Mouse (Mus musculus) kidney, postnatal 4 days (tissue): ENCODE results near the gene Mtor.

Source experiments
- DNase-seq, 2 experiments: peaks; one replicate each; pipeline ENCODE4 v3.0.0; 2021; ENCODE audit warnings: mixed read lengths in 2 of 2

Mtor gene

DNA sequence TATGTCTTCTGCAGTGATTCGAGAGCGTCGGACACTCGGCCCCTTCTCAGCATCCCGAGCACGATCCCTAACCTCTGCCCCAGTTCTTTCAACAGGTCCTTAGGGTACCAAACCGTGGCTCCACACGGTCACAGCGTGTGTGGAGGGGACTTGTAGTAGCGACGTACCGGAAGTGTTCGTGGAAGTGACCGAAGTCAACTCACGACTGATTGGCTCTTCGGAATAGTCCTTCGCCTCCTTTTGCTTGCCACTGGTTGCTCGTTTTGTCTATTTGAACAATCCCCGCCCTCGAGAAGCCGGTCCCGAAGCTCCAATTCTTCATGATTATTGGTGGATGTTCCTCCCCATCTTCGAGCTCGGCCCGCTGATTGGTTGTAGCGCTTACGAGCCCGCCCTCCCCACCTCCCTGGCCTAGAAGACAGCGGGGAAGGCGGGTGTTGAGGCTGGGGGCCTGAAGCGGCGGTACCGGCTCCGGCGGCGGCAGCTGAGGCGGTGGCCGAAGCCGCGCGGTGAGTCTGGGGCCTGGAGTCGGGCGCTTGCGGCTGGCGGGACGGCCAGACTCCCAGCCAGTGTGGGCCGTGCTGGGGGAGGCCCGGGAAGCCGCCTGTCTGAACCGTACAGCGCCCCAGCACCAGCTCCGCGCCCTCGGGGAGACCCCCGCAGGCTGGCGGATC is at the start of gene Mtor:
Gene Mtor (plus strand): TSS at position 433 of the 674 bp plus-strand sequence.
- peak; percentile 94 to 96 for DNase-seq

DNA sequence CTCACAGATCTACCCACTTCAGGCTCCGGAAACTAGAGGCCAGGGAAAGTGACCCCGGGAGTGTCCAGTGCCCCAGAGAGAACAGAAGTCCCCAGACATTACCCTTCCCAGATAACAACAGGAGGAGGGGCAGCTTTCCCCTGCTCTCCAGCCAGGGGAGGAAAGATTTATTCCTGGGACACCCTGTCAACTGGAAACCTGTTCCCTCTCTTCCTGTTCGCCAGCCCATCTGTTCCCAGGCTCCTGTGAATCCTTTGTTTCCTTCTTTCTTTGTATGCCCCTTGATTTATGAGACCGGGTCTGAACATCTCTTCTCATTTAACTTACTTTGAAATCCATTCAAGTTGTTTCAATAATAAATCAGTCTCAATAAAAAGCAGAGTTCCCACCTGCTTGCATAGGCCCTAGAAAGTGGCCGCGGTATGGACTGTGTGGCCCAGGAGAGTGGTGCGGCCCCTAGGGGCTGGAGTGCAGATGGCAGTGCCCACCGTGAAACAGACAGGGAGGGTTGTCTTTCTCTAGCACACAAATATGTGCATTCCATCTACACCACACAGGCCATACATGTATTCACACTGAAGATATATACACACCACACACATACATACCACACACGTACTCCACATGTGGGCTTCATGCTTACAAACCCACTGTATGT is 48.8 kb upstream of the Mtor start:
- no peak for DNase-seq

DNA sequence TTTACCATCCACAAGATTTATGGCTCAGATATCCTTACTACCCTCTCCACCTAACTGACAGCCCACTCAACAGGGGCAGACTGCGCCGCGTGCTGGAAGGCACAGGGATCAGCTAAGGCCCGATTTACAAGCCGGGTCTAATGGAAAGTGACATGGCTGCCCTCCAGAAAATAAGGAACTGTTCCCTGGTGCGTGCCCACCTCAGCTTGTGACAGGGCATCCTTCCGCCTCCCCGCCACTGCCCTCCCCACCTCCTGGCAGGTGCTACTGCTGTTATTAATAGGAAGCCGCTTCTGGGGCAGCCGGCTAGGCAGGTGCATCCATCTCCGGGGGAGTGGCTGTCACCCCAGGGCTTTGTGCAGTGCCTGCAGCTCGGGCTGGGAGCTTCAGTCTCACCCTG is 45.0 kb upstream of the Mtor start:
- DNase-seq = no peak

DNA sequence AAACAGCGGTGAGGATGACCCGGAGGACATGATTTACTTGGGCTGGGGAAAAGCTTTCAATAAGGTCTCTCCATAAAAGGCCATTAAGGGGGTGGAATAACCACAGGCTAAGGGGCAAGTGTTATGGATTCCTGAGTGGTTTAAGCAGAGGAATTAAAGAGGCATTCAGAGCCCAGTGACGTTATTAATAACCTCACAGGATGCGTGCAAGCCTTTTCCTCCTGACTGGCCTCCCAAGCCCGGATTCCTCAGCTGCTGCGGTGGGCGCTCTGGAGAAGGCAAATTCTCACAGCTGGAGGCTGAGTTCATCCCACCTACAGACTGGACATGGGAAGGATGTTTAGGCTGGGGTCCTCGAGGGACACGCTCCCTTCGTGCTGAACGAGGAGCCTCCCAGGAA is 43.7 kb upstream of the Mtor start:
- no peak for DNase-seq

DNA sequence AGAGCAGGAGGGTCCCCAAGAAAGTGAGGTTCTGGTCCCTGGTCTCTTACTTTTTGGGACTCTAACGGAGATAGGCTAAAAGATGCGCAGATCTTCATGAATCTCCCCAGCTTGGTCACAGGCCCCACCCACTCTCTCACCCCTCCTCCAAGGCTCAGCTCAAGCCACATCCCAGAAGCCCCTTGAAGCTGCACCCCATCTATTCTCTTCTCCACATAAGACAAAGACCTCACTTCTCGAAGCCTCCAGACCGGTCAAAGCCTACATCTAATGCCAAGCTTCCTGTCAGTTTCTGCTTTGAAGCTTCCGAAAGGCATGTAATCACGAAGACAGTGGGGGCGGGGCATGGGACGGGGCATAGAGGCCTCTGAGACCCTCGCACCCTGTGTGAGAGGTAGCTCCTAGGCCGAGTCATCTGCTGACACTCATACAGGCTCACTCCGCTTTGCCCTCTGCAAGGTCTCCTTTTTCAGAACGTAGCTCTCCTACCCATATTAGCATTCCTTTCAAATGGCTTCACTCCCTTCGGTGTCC is 43.1 kb upstream of the Mtor start:
- no peak for DNase-seq

DNA sequence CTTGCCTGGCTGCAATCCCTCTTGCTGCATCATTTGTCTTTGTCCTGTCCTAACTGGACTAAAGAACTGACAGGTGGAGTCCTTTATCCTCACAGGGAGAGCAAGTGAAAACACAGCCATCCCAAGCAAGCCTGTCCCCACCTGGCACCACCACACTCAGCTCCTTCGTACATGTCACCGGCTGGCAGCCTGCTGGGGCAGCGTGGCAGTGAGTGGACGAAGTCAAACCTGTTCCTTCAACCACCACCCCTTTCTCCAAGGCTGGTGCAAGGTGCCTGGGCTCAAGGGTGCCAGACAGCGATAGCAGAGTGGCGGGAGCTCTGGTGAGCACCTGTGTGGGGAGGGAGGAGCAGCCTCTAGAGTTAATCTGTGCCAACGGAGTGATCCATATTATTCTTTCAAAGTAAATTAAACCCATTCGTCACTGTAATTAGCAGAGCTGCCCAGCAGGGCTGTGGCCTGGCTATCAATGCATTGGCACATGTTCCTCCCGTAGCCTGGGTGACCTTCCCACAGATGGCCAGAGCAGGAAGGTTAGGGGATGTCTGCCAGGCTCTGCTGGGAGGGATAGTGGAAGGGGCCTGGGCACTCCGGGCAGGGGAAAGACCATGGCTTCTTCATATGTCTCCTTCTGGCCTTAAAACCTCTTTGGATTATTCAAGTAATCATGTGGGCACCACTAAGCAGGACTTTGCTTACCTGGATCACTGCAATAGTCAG is 40.0 kb upstream of the Mtor start:
- no peak for DNase-seq

DNA sequence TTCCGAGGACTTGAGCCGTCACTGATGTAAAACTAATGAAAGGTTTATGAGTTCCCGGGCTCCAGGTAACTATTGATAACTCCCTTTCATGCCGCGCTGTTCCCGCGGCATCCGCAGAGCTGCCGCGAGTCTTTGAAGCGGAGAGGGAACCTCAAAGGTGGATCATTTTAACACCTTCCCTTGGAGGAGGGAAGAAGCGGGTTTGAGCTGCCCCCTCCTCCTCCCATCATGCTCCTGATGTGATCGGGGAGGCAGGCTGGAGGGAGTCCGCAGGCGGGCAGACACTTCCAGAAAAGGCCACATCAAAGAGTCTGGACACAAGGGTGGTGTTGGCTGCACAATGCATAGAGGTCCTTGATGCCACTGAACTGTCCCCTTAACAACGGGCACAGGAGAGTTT is 32.8 kb upstream of the Mtor start:
- DNase-seq = no peak

DNA sequence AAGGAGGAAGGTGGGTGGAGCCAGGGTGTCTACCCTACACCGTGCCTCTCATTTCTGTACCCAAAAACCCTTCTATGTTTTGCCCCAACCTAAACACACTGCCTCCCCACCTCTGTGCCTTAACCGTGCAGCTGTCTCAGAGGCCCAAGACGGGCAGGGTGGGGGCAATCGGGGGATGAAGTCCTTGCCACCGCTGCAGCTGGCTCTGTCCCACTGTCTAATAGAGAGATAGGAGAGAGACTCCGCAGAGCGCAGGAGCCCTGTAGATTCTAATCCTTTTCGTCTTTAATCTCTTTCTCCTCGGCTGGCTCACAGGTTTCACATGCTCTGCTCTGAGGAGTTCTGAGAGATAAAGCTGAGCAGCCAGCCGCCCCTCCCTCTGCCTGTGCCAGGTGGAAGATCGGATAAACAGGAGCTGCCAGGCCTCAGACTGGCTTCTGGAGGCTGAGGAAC is 31.3 kb upstream of the Mtor start:
- DNase-seq = no peak

DNA sequence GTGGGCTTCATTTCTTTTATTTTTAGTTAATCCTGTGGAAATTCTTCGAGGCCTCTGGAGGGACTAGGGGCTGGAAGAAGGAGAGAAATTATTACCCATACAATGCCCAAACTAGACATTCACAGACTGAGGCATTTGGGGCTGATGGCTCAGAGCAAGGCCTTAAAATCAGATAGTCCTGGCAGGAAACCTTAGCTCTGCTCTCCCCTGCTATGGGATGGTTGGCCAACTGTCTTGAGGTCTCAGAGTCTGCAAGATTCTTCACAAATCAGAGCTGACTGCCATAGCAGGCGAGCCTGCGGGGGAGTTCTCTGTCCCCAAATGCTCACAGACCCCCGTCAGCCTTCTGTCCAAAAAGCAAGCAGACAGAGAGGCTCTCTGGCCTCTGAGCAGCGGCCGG is 30.9 kb upstream of the Mtor start:
- no peak for DNase-seq

DNA sequence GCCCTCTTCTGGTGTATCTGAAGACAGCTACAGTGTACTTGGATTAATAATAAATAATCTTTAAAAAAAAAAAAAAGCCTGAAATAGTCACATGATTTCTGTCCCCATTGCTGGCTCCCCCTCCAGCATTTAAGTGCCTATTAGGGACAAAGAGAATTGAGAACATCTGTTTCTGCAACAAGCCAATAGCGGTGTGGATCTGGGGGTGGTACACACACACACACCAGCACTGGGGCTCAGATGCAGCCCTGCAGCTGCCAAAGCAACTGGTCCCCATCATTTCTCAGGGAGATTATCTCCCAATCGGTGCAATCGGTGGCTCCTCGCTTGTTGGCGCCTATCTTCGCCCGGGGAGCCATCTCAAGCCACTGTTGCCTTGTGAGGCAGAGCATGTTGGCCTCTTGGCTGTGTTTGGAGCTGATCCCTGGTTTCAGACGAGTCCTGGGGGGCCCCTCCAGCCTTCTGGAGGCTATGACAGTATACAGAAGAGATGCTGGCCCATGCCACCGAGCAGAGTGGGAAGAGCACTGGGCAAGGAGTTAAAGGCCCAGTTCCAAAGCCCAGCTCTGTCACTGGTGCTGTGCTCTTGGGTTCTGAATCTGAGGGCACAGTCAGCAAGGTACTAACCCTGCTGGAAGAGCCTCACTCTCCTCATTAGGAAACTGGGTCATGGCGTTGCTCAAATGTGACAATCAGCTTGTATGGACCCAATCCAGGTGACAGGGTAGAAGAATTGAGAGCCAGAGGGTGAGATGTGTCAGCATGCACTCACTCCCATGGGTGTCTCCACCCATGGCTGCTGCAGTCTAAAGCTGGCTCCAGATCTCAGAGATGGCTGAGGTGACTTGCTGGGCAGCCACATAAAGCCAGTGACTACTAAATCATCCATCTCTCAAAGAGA is 21.2 kb upstream of the Mtor start:
- DNase-seq = no peak

DNA sequence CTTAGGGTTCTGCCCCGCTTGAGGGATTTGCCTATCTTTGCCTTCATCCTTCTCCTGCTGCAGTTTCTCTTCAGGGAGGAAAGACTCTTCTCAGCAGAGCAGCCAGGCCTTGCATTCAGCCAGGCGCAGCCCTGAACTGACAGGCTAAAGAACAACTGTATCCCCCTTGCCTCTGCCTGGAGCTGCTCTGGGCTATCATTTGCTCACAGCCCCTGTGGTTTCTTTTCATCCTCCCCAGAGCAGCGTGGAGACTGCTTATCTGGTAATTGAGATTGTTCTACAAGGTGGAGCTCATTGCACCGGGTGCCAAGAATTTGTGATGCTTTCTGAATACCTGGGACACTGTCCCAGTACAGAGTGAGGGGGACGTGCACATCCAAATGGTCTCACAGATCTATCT is 19.9 kb upstream of the Mtor start:
- no peak for DNase-seq

DNA sequence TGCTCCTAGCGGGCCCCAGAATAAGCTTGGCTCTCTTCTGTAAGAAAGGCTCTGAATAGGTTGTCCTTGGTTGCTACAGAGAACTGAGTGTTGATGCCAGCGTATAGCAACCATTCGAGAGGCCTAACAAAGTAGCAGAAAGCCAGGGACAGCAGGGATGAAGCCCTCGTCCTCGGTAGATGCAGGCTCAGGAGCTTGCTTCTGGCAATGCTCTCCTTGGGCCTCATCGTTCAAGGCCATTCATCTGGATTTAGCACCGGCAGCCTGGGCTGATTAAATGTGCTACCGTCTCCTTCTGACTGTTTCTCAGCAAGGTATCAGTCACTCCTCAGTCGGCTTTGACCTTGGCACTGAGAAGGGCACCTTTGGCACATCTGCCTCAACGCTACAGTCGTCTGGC is 19.3 kb upstream of the Mtor start:
- DNase-seq = no peak

DNA sequence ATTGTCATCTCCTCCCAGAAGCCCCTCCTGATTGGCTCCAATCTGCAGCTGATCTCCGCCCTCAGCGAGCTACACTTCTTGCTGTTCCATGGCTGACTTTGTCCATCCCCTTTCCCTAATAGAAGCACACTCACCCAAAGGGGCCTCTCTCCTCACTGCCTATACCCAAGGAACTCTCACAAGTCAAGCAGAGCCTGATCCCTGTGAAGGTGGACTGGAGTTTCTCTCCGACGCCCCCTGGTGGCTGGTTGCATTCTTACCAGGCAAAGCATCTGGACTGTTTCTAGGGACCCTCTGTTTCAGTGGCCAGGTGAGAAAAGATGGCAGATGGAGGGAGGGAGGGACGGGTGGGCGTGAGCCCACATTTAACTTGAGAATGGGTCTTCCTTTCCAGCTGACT is 18.7 kb upstream of the Mtor start:
- DNase-seq = peak; percentile 87

DNA sequence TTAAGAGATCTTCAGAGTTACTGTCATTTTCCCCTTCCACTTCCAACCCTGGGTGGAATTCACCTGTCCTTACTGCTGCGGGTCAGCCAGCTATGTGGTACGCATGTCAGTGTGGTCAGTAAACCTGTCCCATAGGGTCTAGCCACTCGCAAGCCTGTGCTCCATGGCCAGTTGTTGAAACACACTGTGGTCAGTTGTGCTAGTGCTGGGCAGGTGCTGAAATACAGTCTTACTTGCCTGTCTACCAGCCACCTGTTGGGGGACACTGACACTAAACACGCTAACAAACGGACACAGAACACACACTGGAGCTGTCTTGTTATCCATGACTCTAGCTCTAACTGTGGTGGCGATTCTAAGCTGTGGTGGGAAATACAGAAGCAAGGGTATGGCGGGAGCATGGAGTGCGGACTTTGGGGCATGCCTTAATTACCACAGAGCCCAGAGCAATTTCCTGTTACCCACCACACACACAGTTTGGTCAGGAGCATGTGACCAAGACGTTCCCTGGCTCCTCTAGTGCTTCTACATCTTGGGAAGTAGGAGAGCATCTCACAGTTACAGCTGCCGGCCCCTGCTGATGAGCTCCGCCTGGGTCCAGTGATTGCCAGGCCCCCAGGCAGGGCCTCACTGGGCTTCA is 17.4 kb upstream of the Mtor start:
- DNase-seq = no peak

DNA sequence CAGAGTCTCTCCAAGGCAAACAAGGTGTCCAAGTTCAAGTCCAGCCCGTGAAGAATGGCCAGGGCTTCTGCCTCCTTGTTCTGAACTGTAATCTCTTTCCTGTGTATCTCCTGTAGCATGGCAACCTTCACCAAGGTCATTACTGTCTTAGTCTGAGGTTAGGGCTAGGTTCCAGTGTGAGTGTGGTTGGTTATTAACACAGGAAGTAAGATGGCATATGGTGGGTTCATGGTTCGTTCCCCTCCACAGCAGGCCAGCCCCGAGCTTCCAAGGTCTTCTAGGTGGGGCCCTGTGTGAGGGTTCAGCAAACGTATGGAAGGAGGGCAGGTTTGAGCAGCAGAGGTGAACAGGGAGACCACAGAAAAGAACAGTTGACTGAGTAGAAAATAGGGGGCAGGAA is 15.9 kb upstream of the Mtor start:
- no peak for DNase-seq

DNA sequence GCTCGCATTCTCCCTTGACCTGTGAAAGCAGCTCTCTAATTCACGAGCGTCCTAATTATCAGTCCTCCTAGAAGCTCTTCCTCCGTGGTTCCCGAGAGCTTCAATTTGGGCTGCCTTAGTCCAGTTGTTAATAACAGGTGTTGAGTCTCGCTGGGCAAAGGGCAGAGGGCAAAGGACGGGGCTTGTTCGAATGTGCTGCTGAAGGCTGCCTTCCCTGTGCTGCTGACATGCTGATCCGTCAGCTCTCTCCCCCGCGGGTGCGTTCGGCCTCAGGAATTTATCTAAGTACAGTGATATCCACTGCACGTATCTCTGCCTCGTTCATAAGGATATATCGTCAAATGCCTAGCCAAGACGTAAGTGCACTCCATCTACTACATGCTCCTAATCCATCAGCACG is 15.1 kb upstream of the Mtor start:
- DNase-seq = peak in 1 of 2 experiments; percentile 35

DNA sequence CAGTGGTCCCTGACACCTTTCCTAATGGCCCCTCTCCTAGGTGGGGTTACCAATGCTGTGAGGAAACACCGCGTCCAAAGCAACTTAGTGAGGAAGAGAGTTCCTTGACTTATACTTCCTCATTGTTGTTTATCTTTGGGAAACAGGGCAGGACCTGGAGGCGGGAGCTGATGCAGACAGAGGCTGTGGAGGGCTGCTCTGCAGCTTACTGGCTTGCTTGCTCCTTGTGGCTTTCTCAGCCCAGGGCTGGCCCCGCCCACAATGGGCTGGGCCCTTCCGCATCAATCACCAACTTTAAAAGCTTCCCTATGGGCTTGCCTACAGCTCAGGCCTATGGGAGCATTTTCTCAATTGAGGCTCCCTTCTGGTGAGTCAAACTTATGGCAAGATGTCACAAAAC is 14.6 kb upstream of the Mtor start:
- no peak for DNase-seq

DNA sequence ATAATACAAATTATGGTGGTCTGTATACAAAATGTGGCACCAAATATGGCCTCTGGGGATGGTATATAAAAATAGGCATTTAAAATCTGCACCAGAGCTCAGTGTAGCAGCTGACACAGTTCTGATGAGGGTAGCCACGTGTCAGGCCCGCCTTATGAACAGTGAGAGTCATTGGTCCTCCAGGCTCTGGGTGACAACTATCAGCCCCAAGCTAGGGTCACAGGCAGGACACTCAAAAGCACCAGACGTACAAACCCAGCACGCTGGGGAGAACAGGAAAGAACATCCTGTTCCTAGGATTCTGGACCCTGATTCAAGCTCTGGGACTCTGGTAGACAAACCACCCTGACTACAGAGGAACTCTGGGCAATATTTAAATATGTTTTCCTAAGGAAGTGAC is 13.9 kb upstream of the Mtor start:
- no peak for DNase-seq

DNA sequence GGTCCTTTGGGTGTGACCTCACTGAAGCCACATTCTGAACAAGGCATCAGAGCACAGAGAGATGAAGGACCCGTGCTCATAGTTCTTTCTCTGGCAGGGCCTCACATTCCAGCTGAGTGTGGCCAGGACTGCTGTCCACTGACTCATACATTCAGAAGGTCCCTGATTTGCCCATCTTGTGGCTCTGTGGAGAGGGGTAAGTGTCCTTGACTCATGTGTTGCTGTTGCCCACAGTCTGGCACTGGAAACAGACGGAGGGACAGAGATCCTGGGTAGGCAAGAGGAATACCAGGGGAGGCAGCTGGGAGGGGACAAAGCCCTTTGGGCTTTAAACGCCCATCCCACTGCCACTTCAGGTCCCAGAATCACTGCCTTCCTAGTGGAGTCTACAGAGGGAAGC is 13.3 kb upstream of the Mtor start:
- DNase-seq = no peak

DNA sequence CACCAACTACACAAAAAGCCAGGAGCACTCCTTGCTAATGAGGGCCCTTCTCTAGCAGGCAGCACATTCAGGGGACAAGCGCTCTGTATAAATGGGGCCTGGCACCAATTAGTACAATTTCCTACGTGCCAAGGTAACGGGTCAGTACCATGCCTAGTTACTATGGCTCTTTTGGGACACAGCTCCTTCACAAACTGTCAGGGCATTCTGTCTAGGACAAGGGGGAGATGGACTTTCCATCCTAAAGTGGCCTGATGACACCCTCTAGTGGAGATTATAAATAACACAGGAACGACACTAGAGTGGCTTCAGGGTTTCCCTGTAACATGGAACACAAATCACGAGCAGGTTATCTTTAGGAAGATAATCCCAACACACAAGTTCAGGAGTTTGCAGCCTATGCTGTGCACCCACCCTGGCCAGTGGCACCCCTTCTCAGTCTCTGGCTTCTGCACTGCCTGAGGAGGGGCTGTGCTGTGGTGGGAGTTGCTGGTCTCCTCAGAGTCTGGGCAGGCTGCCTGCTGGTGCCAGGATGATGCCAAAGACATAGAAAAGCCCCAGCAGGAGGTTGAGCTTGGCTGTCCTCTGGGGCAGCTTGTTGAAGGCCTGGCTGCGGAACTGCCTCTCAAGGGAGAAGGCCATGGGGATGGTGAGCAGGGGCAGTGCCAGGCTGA is 12.6 kb upstream of the Mtor start:
- DNase-seq = no peak

DNA sequence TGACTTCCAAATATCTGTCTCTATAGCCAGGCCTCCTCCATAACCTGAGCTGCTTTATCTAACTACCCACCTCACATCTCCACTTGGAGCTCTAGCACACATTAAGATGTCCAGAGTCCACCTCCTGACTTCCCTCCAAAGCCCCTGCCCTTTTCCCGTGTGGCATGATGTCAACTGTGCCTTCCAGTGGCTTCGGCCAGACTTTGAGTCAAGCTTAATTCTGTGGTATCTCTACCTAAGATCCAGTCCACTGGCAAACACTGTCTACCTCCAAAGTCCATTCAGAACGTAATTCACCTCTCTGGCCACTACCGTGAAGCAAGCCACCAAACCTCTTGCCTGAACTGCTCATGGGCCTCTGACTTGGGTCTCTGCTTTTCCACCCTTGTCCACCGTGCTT is 6.5 kb upstream of the Mtor start:
- DNase-seq = no peak

DNA sequence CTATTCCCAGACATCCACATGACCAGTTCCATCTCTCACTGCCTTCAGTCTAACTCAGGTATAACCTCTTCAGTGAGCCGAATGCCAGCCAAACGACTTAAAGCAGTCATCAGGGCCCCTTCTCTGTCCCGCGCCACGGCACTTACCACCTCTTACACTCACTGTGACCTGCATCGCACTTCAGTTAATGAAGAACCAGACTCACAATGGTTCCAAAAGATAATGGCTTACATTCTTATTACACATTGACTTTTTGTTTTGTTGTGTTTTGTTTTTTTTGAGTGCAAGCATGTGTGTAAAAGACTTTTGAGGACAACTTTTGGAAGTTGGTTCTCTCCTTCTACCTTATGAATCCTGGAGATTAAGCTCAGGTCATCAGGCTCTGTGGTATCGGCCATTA is 5.8 kb upstream of the Mtor start:
- DNase-seq = no peak
